Mouse (Mus musculus): Measurements from ENCODE around the gene Cdcp1. TPM values are rescaled to one million over a fixed set of nuclear protein-coding genes. Genes with fewer than 3 reads are reported as not detected.

Cdcp1 gene
- not detected in 2 replicates for total RNA-seq (2015)
- total RNA-seq (2017) = not detected in 2 replicates

- no peak for ATAC-seq (ENCODE audit: poor library complexity, severe bottlenecking)
Observed at GRCm38 (mm10) chr9:123215621-123216440, at the start of gene Cdcp1. Gene Cdcp1, minus strand, starts transcription at chr9:123216038.

DNA sequence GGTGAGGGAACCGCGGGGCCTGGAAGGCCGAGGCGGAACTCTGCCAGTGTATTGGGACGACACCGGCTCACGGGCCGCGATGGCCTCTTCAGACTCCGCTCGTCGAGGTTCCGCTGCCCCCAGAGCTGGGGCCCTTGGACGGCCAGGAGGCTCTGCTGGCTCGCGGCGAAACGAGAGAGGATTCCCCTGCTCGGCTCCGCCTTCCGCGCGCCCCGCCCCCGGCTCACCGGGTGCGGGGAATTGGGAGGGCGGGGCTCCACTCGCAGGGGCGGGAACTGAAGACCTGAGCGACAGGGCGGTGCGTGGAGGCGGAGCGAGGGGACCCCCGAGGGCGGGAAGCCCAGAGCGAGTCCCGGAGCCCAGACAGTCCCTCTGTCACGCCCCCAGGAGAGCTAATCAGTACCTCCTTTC lies 44.8 kb upstream of the Cdcp1 start, which contains the start of gene Tmem158:
TSS of gene Tmem158 (minus strand) at position 154 of the 411 bp plus-strand sequence.
- ATAC-seq (ENCODE audit: poor library complexity, severe bottlenecking) = peak; percentile 85

GRCm38 (mm10) chr9:123259896-123260610 lies 44.2 kb upstream of the Cdcp1 start:
- ATAC-seq (ENCODE audit: poor library complexity, severe bottlenecking) = no peak; the same call in 1 of the 2 replicates

- ATAC-seq (ENCODE audit: poor library complexity, severe bottlenecking) = peak; percentile 87
Observed at GRCm38 (mm10) chr9:123259461-123259895, 43.6 kb upstream of the Cdcp1 start.

DNA sequence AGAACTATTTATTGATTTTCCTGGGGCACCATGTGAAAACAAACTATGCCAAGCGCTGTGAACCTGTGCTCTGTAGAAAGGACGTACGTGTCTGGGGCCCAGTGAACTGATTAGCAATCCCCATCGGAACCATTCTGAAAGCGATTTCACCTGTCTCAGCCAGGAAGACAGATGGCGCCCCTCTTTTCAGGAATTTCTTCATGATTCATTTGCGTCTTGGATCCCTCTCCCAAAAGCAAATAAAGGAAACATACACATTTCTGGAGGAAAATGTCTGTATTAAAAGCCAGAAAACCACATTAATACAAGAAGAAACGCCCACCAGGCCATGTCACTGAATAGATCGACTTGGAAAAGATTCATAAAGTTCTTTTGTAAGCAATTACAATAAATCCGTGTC lies 43.0 kb upstream of the Cdcp1 start:
- no peak for ATAC-seq (ENCODE audit: poor library complexity, severe bottlenecking)

- ATAC-seq (ENCODE audit: poor library complexity, severe bottlenecking) = no peak
Observed at GRCm38 (mm10) chr9:123255736-123256135, 39.9 kb upstream of the Cdcp1 start.

DNA sequence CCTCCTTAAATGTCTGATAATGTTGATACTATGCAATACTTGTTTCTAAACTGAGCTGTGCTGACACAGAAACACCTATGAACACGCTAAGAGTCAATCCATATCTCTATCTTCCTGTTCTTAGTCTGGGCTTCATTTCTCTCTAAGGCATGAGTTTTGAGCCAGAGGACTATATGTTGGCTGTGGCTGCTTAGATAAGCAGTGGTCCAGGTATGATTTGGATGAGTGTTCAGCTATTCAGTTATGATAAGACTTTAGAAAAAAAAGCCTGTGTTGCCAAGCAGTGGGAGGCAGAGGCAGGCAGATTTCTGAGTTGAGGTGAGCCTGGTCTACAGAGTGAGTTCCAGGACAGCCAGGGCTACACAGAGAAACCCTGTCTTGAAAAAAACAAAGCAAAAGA lies 32.2 kb upstream of the Cdcp1 start:
- ATAC-seq (ENCODE audit: poor library complexity, severe bottlenecking) = no peak

- no peak for ATAC-seq (ENCODE audit: poor library complexity, severe bottlenecking)
Observed at GRCm38 (mm10) chr9:123245146-123245545, 29.3 kb upstream of the Cdcp1 start.

DNA sequence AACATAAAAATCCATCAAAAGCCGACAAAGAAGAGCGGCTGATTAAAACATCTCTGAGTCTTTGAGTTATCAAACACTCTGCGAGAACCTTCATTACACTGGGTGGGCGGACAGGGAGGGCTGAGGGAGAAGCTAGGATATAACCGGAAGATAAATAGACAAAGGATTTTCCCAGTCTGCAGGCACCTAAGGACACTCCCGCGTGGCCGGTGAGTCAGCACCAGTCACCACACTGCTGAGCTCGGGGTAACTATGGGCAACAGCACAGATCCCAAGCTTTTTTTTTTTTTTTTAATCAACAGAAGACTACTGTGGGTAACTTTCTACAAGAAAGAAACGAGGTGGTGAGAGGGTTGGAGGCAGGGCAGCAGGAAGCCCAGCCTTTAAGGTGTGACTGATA lies 28.1 kb upstream of the Cdcp1 start:
- no peak for ATAC-seq (ENCODE audit: poor library complexity, severe bottlenecking)

DNA sequence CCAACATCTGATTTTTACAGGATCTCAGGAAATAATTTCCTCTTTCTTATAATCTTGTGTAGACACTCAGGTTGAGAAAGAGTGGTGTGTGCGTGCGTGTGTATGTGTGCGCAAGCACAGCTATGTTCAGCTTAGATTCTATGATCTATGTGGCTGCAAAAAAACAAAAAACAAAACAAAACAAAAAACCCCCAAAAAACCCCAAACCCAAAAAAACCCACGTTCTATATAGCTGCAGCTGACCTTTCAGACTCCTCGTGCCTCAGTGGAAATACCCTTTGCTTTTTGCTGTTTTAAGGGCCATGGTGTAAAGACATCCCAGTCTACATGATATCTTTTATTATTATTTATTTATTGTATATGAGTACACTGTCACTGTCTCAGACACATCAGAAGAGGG lies 25.4 kb upstream of the Cdcp1 start:
- ATAC-seq (ENCODE audit: poor library complexity, severe bottlenecking) = no peak

DNA sequence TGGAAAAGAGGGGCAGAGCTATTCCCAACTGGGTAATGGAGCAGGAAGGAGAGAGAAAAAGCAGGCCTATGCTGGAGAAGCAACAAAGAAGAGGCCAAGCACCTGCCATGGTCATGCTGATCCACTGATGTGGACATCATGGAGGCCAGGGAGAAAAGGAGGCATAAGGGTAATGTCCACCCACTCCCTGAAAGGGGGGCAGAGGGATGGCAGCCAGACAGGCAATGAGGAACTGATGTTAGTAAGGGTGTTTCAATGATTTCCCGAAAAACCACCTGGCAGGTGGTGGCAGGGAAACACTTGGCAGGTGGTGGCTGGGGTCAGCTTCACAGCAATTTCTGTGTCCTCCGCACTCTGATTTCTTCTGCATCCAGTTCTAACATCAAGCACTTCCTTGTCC lies 24.9 kb upstream of the Cdcp1 start:
- no peak for ATAC-seq (ENCODE audit: poor library complexity, severe bottlenecking)

DNA sequence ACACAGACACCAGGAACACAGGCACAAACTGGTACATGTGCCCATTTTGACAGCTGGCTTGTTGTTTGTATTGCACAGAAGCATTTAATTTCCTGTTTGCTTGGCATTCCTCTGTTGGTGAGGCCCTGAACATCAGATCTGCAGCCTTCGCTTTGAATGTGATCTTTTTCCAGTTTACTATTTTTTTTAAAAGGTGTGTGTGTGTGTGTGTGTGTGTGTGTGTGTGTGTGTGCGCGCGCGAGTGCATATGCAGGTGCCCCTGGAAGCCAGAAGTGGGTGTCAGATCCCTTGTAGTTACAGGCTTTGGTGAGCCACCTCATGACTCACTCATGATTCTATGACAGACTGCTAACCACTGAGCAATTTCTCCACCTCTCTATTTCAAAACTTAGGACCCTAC lies 24.4 kb upstream of the Cdcp1 start:
- ATAC-seq (ENCODE audit: poor library complexity, severe bottlenecking) = no peak

- no peak for ATAC-seq (ENCODE audit: poor library complexity, severe bottlenecking)
Observed at GRCm38 (mm10) chr9:123239651-123240050, 23.8 kb upstream of the Cdcp1 start.

GRCm38 (mm10) chr9:123238256-123239045 lies 22.6 kb upstream of the Cdcp1 start:
- no peak for ATAC-seq (ENCODE audit: poor library complexity, severe bottlenecking)

DNA sequence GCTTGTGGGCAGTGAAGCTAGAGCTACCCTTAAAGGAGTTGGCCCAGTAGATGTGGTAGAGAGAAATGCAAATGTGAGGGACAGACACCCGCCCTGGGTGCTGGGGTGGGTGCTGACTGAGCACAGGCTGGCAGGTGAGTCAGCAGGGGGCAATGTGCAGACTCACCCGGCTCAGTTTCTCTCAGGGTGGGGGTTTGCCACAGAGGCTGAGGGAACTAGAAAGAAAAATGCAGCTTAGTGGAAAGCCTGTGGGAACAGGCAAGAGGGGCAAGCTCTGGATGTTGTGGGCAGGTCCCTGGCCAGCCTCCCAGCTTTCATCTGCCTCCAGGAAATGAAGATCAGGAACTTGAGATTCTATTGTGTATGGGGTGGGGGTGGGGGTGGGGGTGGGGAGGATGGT lies 21.9 kb upstream of the Cdcp1 start:
- no peak for ATAC-seq (ENCODE audit: poor library complexity, severe bottlenecking)

GRCm38 (mm10) chr9:123235621-123236020 lies 19.8 kb upstream of the Cdcp1 start:
- no peak for ATAC-seq (ENCODE audit: poor library complexity, severe bottlenecking)

- ATAC-seq (ENCODE audit: poor library complexity, severe bottlenecking) = no peak
Observed at GRCm38 (mm10) chr9:123229826-123230225, 14.0 kb upstream of the Cdcp1 start.

- no peak for ATAC-seq (ENCODE audit: poor library complexity, severe bottlenecking)
Observed at GRCm38 (mm10) chr9:123228671-123229070, 12.8 kb upstream of the Cdcp1 start.

DNA sequence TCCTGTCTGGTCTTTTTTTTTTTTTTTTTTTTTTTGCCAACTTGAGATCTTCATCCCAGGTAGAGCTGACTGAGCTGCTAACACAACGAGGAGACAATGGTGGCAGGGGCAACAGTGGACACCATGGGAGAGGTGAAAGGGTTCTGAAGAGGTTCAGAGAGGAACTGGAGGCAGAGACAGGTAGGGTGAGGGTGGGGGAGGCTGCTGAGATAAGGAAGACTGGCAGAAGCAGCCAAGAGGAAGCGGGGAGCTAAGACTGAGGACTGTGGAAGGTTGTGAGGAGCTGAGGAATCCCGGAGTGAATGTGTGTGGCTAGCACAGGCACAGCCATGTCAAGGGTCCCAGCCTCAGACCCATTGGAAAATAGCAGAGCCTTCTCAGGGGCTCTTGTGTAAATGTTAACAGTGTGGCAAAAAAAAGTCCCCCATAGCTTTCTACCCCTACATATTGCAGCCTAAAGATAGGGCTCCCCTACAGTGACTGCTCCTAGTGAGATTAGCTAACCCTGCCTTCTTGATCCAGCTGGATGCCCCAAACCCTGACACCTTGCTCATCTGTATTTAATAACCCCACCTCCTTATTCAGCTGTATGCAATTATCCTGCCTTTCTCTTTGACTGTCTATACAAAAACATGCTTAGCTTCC lies 11.4 kb upstream of the Cdcp1 start:
- no peak for ATAC-seq (ENCODE audit: poor library complexity, severe bottlenecking)

DNA sequence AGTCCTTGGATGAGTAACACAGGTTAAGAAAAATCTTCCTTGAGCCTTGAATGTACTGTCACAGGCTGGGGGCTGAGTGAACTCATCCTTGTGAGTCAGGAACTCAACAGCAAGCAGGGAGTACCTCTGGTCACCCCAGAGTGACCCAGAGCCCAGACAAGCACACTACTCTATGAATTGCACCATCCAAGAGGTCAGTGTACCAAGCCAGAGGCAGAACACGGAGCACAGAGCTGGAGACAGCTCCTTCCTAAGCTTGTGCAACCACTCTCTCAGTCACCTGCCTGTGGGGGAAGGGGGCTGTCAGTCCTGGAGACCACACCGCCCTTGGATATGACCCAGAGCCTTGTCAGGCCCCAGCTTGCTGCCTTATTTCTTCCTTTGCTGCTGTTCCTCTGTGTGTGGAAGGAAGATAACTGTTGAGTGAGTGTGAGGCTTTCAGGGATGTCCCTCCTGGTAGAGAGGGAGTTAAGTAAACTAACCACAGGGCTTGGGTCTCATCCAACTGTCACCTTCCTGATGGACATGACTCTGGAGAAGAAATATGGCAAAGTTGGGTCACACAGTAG lies 9.1 kb upstream of the Cdcp1 start:
- no peak for ATAC-seq (ENCODE audit: poor library complexity, severe bottlenecking)

Data from megakaryocyte, adult 5-6 weeks (primary cell).